In genomic region chr12:111696239-111696638, GRCm38 (mm10) we compare ENCODE assay signal across 9 mouse cellular contexts. TPM values are rescaled to one million over a fixed set of nuclear protein-coding genes. Genes with fewer than 3 reads are reported as not detected.
DNase-seq lines count a peak whose midpoint lies in the region; ATAC-seq lines count a peak whose summit lies in the region.
"Had no signal": no experiment of that assay in that cellular context is flagged by ENCODE, and none has a peak within 500 bp of the region (broad histone marks: within the 10 kb centered on the region; RNA-seq: fewer than 3 reads in every experiment).

No protein-coding gene starts in this region.

- H3K9ac ChIP-seq in forebrain, embryonic 12.5 days: 0 out of 2 replicates have a peak overlapping the region, but pooled peaks have one; percentile 21

- no peak overlapping the region for H3K4me3 ChIP-seq in forebrain, embryonic 12.5 days (replicated peaks)
- peak overlapping the region; percentile 43; the same call in 1 of the 2 replicates for H3K4me3 ChIP-seq in midbrain, embryonic 10.5 days
- H3K4me3 ChIP-seq: megakaryocyte, embryonic 14.5 days had no signal

- no peak overlapping the region for H3K4me2 ChIP-seq in forebrain, embryonic 12.5 days

- intact Hi-C loops in left cerebral cortex, postnatal 10 days (cut with DNase I): loop anchor here (1.0 to 5.0 kb wide), 2 partner anchors 28 to 44 kb away; no protein-coding TSS in a partner anchor

- H3K27me3 ChIP-seq in forebrain, embryonic 12.5 days: no peaks in the 10 kb centered on the region
- H3K27me3 ChIP-seq in midbrain, embryonic 10.5 days (ENCODE audit: low read depth, poor library complexity, severe bottlenecking): no peaks in the 10 kb centered on the region

- DNase-seq in ovary, postnatal 36 days (ENCODE audit: low spot score): peak; percentile 57
- no peak for DNase-seq in ovary, postnatal 10 days (ENCODE audit: low spot score)
- DNase-seq in c-Kit-positive CD71-positive TER-119-negative erythroid progenitor cells, embryonic 14.5 days (ENCODE audit: low read depth): peak; percentile 62
- peak; percentile 82 for DNase-seq in heart, postnatal 4 days
- DNase-seq in left cerebral cortex, postnatal 10 days (ENCODE audit: extremely low spot score in 1 of 2, low spot score in 2 of 2): peak; percentile 71 to 81
- DNase-seq in midbrain, embryonic 10.5 days (ENCODE audit: low spot score): peak; percentile 83
- DNase-seq in skeletal muscle tissue, adult 2 months (ENCODE audit: low read depth, low spot score): peak; percentile 74

- WGBS in forebrain, embryonic 12.5 days: 23% methylated on average over 6 of the region's 6 CpGs
- WGBS in midbrain, embryonic 10.5 days: 25% methylated on average over 6 of the region's 6 CpGs

- peaks cover 50% of the 10 kb centered on the region for H3K4me1 ChIP-seq in forebrain, embryonic 12.5 days
- peaks cover 75% of the 10 kb centered on the region for H3K4me1 ChIP-seq in midbrain, embryonic 10.5 days

- H3K27ac ChIP-seq in forebrain, embryonic 12.5 days: peak overlapping the region; percentile 99
- peak overlapping the region; percentile 99 for H3K27ac ChIP-seq in midbrain, embryonic 10.5 days (replicated peaks)

- no peaks in the 10 kb centered on the region for H3K36me3 ChIP-seq in forebrain, embryonic 12.5 days (replicated peaks)
- H3K36me3 ChIP-seq in midbrain, embryonic 10.5 days: no peaks in the 10 kb centered on the region

- no peak for ATAC-seq in forebrain, embryonic 12.5 days (ENCODE audit: low FRiP score)

- H3K9me3 ChIP-seq in forebrain, embryonic 12.5 days: no peaks in the 10 kb centered on the region
- no peaks in the 10 kb centered on the region for H3K9me3 ChIP-seq in midbrain, embryonic 10.5 days (replicated peaks)
- H3K9me3 ChIP-seq: megakaryocyte, embryonic 14.5 days had no signal

RNA-seq across cellular contexts. Expression of gene Bag5, which starts 16.8 kb away (rescaled TPM):
- polyA plus RNA-seq in forebrain, embryonic 12.5 days (2016; fragmentation: Nextera tagmentation; extraction: Ambion mirVana): 59.0 and 62.7 TPM in 2 replicates
- 10 to 100 TPM; 29.3 to 32.6 TPM for total RNA-seq in heart, postnatal 4 days (2021)
- total RNA-seq in left cerebral cortex, postnatal 10 days (2021): 10 to 100 TPM; 40.6 to 43.2 TPM
- 57.2 and 62.0 TPM in 2 replicates for polyA plus RNA-seq in midbrain, embryonic 10.5 days (2016; fragmentation: Nextera tagmentation; extraction: Ambion mirVana)

RNA-seq across cellular contexts. Expression of gene Apopt1, which starts 16.8 kb away (rescaled TPM):
- 55.0 and 56.0 TPM in 2 replicates for polyA plus RNA-seq in forebrain, embryonic 12.5 days (2016; fragmentation: Nextera tagmentation; extraction: Ambion mirVana)
- 10 to 100 TPM; 40.0 to 42.1 TPM for total RNA-seq in heart, postnatal 4 days (2021)
- 10 to 100 TPM; 37.9 to 38.6 TPM for total RNA-seq in left cerebral cortex, postnatal 10 days (2021)
- polyA plus RNA-seq in midbrain, embryonic 10.5 days (2016; fragmentation: Nextera tagmentation; extraction: Ambion mirVana): 59.8 and 59.9 TPM in 2 replicates

RNA-seq across cellular contexts. Expression of gene Trmt61a, which starts 18.3 kb away (rescaled TPM):
- polyA plus RNA-seq in forebrain, embryonic 12.5 days (2016; fragmentation: Nextera tagmentation; extraction: Ambion mirVana): 15.4 and 16.7 TPM in 2 replicates
- total RNA-seq in heart, postnatal 4 days (2021): 1 to 10 TPM; 9.4 to 9.8 TPM
- total RNA-seq in left cerebral cortex, postnatal 10 days (2021): 10 to 100 TPM; 19.2 to 19.5 TPM
- 18.4 and 18.7 TPM in 2 replicates for polyA plus RNA-seq in midbrain, embryonic 10.5 days (2016; fragmentation: Nextera tagmentation; extraction: Ambion mirVana)

RNA-seq across cellular contexts. Expression of gene Ckb, which starts 24.1 kb away (rescaled TPM):
- polyA plus RNA-seq in forebrain, embryonic 12.5 days (2016; fragmentation: Nextera tagmentation; extraction: Ambion mirVana): 2,395 and 2,485 TPM in 2 replicates
- 100 to 1,000 TPM; 165 to 181 TPM for total RNA-seq in heart, postnatal 4 days (2021)
- 1,000 to 10,000 TPM in 1 of 2 experiments, 100 to 1,000 TPM in 1; 966 to 1,046 TPM for total RNA-seq in left cerebral cortex, postnatal 10 days (2021)
- 2,837 and 3,349 TPM in 2 replicates for polyA plus RNA-seq in midbrain, embryonic 10.5 days (2016; fragmentation: Nextera tagmentation; extraction: Ambion mirVana)
